Mouse (Mus musculus) R1 (cell line): ENCODE measurements around the gene Rhbdd3.
A peak's percentile ranks its signal among the peaks of the same experiment; 100 is the strongest.

ENCODE experiments used
- DNase-seq: peaks from one replicate; pipeline ENCODE4 v3.0.0-alpha.2; 2018; ENCODE audit warnings: low read depth, low spot score

Gene Rhbdd3

GRCm38 (mm10) chr11:5125713-5126112 is 27.0 kb downstream of the Rhbdd3 start:
- DNase-seq, result no peak

GRCm38 (mm10) chr11:5129035-5129480 is 30.3 kb downstream of the Rhbdd3 start:
- no peak for DNase-seq

- DNase-seq, result peak; percentile 29
These were observed 31.5 kb downstream of the Rhbdd3 start for GRCm38 (mm10) chr11:5130111-5130665.

- DNase-seq, result no peak
These were observed 34.0 kb downstream of the Rhbdd3 start for GRCm38 (mm10) chr11:5132751-5133150.

GRCm38 (mm10) chr11:5135914-5136313 is 37.2 kb downstream of the Rhbdd3 start:
- DNase-seq, result no peak

- no peak for DNase-seq
These were observed 39.9 kb downstream of the Rhbdd3 start for GRCm38 (mm10) chr11:5138642-5139041.

GRCm38 (mm10) chr11:5139372-5139771 is 40.6 kb downstream of the Rhbdd3 start:
- no peak for DNase-seq

GRCm38 (mm10) chr11:5140619-5141018 is 41.9 kb downstream of the Rhbdd3 start:
- DNase-seq, result no peak

GRCm38 (mm10) chr11:5141252-5141651 is 42.5 kb downstream of the Rhbdd3 start:
- DNase-seq, result no peak

GRCm38 (mm10) chr11:5141965-5142364 is 43.2 kb downstream of the Rhbdd3 start:
- no peak for DNase-seq

GRCm38 (mm10) chr11:5145600-5145999 is 46.9 kb downstream of the Rhbdd3 start:
- DNase-seq, result no peak

GRCm38 (mm10) chr11:5149249-5149648 is 50.5 kb downstream of the Rhbdd3 start:
- DNase-seq, result no peak

GRCm38 (mm10) chr11:5149955-5150354 is 51.2 kb downstream of the Rhbdd3 start:
- no peak for DNase-seq

GRCm38 (mm10) chr11:5150416-5151246 is 51.9 kb downstream of the Rhbdd3 start:
- DNase-seq, result no peak

- DNase-seq, result no peak
These were observed 52.5 kb downstream of the Rhbdd3 start for GRCm38 (mm10) chr11:5151247-5151630.

GRCm38 (mm10) chr11:5151680-5152337 is 53.1 kb downstream of the Rhbdd3 start, which contains the start of gene Emid1:
Emid1 (minus strand) TSS chr11:5152257.
- DNase-seq, result peak; percentile 48

GRCm38 (mm10) chr11:5154961-5155805 is 56.5 kb downstream of the Rhbdd3 start:
- no peak for DNase-seq
